Mouse (Mus musculus): ENCODE measurements at regions not wholly inside any gene's neighbourhood (a gene's known extent, or its start where the extent isn't known, plus 50 kb on each side); places are given as distances from the start of the nearest gene placed in this dataset.

DNA sequence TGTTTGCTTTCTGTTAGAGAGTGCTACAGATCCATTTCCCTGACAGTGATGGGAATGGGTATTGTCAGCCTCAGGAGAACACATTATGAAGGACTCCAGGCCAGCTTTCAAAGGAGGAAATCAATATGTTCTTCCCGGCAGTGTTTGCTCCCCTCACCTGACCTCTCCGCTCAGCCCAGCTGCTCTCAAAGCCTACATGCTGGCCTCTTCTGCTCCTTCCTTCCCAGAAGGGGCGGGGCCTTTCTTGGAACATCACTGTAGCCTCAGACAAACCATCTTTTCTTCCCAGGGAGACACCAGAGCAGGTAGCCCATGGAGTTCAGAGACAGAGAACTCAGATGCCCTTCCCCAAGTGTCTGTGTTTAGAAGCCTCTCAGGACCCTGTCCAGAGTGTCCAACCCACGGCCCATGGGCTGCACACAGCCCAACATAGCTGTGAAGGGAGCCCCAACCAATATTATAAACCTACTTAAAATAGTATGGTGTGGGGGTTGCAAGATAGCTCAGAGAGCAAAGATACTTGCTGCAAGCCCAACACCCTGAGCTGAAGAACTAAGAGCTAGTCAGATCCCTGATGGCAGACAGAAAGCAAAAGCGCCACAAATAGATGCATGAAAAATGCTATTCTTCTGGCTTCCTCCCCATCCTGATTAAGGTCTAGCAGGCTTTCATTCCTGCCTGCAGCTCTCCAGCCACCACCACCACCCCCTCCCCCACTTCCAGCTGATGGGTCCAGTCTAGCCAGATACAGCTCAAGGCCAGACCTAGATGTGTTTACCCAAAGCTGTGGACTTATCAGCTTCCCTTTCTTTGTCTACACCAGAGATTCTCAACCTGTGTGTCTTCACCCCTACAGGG lies 141.8 kb upstream of the Hs6st1 start:
- DNase-seq (ENCODE audit: low spot score) = no peak

DNA sequence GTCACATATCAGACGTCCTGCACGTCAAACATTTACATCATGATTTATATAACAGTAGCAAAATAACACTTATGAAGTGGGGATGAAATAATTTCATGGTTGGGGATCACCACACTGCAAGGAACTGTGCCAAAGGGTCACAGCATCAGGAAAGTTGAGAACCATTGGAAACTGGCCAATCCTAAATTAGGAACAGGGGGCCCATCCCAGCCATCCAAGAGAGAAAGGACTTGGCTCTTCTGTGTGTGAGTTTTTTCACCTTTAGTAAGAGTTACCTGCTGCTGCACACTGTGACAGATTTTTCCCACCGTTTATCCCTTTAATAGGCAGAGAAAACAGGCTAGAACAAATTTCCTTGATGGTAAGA lies 141.2 kb upstream of the Hs6st1 start:
- DNase-seq (ENCODE audit: low spot score) = no peak

DNA sequence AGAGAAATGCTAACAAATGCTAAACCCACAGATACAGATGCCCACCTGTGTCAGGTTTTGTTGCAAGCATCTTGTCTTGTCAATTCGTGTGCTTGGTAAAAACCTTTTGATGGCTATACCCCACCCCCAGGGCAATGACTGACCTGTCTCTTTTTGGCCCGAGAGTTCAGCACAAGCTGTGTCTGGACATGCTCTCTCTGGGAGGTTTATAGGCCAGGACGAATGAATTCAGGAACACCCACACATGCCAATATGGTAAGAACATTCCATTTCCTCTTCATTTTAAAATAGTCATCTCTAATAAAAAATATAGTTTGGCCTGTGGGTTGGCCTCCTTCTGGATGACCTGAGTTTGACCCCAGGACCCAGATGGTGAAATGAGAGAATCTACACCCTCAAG lies 137.8 kb upstream of the Hs6st1 start:
- DNase-seq (ENCODE audit: low spot score) = no peak

DNA sequence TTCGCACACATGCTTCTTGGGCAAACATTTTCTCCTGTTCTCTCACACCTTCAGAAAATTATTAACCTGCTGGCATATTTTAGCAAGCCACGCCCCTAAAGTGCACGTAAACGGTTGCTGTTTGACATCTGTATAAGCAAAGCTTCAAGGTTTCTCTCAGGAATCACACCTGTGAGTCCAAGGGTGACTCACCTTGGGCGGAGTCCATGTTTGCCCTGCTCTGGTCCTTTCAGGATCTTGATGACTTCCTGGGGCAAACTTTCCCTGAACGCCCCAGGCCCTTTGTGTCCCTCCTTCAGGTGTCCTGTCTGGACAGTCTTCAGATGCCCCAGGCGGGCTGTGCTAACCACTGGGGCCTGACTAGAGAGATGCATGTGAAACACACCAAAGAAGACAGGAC lies 137.1 kb upstream of the Hs6st1 start:
- no peak for DNase-seq (ENCODE audit: low spot score)

DNA sequence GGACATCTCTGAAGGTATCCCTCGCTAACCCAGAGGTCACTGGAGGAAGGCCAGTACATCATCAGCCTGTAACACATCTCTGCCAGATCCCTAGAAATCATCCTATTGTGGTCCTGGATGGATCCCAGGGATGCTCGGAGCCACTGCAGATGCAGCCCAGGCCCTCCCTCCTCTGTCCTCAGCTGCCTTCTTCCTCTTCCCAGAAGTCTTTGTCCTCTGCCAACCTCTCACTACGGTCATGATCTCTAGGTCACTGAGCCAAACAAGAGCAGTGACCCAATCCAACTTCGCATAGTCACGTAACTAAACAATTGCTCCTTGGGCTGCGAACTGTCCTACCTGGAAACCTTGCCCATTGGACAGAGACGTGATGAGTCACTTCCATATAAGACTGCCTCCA lies 134.7 kb upstream of the Hs6st1 start:
- peak; percentile 4 for DNase-seq (ENCODE audit: low spot score)

DNA sequence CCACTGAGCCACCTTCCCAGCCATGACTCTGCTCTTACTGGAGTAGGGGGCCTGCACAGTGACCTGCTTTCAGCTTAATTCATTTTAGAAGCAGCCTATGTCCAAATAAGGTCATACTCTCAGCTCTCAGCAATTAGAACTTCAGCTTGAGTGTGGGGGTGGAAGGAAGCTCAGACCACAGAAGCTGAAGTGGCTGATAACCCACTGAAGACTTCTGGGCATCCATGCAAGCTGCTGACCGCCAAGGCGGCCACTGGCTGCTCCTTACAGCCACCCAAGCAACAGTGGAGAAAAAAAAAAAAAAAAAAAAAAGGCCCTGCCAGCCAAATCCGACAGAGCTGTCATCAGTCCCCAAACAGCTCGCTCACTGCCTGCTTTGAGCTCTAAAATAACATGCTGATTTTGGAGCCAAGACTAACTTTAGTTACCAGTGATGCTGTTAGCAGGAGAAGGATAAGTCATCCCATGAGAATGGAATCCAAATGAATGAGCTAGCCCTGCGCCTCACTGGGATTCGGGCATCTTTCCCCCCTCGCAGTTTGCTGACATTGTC lies 133.0 kb upstream of the Hs6st1 start:
- DNase-seq (ENCODE audit: low spot score) = no peak

DNA sequence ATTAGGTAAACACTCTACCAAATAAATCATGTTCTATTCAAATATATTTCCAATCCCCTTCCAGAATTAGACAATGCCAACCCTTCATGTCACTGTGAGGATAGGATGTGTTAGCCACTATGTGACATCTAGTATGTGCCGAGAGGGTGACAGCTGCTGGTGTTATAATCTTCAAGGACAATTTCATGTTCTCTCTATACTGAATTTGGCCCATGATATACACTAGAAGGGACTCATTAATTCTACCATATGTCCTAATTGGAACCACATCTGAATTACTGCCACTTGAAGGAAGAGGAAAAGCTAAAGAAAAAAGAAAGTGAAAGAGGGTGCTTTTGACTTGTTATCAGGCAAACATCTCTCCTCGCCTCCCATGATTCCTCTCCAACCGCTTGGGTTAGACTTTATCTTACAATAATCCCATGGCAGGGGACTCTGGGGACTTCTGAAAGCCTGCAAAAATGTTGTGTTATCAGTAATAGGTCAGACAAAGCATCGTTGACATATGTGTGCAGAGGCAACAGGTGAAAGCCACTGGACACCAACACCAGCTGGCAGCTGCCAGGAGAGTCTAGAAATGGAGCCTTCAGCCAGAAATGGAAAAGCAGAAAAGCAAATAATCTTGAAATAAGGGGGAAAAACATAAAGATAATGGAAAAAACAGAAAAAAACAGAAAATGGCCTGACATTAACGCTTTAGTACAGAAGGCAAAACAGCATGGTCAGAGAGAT lies 131.7 kb upstream of the Hs6st1 start:
- DNase-seq (ENCODE audit: low spot score) = no peak

DNA sequence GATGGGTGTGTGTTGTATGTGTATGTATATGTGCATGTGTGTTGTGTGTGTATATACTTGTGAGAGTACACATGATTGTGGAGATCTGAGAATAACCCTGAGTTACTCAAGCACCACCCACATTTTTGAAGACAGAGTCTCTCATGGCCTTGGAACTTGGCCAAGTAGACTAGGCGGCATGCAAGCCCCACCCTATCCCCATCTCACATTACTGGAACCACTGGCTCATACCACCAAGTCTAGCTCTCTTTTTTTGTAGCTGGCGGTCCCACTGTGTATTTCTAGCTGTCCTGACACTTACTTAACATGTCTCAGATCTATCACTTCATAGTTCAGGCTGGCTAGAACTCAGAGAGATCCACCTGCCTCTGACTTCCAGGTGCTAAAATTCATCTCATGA lies 128.0 kb upstream of the Hs6st1 start:
- DNase-seq (ENCODE audit: low spot score) = no peak

DNA sequence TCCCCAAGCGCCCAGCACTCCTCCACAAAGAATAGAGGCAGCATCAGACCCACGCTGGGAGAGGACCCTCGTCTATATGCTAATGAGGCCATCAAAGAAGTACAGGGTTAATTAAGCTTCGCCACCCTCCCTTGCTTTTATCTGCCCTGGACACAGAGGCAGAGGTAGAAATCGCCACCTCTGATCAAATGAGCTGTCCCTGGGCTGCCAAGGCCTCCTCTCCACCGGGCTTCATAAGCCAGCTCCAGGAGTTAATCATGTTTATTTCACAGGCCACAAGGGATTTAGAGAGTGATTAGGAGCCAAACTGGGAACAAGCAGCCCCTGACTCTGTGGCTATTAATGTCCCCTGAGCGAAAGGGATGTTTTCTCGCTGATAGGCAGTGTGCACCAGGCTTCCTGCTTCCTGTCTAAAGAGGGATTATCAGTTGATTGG lies 126.5 kb upstream of the Hs6st1 start:
- DNase-seq (ENCODE audit: low spot score) = no peak

DNA sequence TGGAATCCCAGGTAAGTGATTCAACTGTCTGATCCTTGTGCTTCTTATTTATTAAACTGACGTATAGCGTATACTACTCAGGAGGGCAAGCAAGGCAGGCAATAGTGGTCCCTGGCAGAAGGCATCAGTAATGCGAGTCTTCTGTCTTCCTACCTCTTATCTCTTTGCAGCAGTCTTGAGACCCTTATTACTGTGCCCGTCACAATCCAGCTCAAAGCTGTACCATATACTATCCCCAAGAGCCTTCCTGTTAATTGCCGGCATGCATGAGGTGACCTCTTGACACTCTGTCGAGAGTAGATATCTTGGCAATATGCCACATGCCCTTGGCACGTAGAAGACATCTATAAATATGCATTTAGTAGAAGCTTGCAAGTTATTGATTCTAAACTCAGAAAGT lies 126.0 kb upstream of the Hs6st1 start:
- no peak for DNase-seq (ENCODE audit: low spot score)

DNA sequence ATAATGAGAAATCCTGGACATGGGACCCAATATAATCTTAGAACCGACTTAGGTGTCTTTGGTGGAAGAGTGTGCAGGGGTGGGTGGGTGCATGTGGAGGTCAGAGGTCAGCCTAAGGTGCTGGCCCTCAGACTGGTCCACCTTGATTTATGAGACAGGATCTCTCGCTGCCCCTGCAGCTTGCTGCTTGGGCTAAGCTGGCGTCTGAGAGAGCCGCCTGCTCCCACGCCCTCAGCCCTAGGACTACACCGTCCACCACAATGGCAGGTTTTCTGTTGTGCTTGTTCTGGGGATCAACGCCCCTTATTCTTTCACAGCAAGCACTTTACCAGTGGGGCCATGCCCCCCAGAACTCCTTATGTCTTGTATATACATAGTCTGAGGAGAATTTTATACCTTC lies 124.4 kb upstream of the Hs6st1 start:
- DNase-seq (ENCODE audit: low spot score) = no peak

DNA sequence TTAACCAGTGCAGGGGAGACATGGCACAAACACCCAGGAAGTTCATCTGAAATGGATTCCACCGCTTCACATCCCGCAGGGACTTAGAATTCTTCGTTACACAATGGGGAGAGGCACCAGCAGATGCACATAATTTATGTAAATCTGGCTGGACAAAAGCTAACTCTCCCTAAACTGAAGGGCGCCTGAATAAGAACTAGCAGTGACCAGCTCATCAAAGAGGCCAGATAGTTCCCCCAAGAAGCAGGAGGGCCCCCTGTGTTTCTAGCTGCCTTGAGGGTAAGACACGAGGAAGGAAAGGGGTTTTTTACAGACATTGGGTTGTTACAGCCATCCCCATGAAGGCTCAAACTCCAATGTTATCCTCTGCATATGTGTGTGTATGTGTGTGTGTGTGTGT lies 123.8 kb upstream of the Hs6st1 start:
- no peak for DNase-seq (ENCODE audit: low spot score)

DNA sequence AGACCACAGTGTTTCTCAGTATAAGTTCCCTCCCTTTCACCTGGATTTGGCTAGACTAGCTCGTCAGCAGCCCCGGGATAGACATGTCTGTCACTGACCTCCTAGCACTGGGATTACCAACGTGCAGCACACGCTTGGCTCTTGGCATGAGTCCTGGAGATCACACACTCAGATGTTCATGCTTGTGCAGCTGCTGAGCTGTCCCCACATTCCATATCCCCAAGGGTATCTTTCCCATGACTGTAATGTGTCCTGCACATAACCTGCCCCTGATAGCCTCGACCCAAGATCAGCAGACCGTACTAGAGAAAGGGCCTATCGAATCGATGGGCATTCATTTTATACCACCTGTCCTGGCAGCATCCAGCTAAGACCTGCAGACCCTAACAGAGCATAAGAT lies 123.4 kb upstream of the Hs6st1 start:
- DNase-seq (ENCODE audit: low spot score) = no peak

DNA sequence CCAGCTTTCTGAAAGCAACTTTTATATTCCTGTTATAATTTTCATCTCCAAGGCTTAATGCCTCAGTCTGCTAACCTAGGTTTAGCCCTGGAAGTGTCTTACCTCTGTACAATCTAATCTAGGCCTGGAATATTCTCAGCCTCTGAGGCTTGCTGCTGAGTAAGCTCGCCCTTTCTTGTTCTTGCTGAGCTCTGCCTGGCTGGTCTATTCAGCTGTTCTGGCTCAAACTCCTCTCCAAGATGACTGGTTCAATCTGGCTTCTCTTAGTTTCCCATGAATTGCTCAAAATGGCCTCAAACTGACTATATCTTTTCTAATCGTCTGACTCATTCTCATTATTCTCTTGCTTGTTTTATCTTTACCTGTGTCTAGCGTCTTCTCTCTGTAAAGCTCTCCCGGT lies 122.6 kb upstream of the Hs6st1 start:
- DNase-seq (ENCODE audit: low spot score) = no peak

DNA sequence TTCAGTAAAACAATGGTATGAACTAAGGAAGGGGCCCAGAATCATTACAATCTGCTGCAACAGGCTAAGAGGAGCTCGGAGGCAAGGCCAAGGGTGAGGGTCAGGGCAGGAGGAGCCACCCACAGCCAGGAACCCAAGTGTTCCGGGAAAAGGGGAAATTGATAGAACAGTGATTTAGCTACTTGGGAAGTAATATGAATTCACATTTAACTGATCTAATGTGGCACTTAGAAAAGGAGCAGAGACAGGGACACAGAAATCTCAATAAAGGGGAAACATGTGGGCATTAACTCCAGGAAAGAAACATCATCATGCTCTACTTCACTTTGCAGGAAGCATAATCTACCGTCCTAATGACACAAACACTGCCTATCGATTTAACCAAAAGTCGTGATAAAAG lies 120.1 kb upstream of the Hs6st1 start:
- no peak for DNase-seq (ENCODE audit: low spot score)

DNA sequence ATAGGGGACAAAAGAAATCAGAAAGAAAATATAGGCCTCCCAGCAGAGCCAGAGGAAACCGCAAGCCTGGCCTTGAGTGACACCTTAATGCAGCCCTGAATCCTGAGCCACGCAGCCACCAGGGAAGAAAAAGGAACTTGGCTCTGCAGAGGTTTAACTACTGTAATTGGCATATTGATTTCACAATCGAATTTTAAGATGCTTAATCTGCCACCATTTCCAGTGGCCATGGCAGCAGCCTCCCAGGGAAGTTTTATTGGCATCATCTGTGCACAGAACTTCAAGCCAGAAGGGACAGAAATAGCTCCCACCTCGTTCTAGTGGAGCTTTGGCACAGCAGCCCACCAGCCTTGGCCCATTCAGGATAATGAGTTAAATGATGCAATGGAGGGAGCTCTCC lies 117.1 kb upstream of the Hs6st1 start:
- DNase-seq (ENCODE audit: low spot score) = no peak

DNA sequence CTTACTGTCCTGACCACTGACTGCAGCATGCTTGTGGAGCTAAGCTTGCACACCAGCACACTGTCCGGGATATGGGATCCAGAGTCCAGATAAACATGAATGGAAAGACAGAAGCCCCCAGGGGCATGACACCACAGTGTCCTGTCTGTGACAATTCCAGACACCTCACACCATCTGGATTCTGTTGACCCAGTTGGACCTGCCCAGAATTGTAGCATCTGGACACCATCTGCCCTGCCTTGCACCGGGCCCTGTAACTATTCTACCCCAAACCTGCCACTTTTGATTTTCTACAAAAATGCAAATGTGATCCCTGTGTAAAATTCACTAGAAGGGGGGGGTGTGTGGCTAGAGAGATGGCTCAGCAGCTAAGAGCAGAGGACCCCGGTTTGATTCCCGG lies 114.5 kb upstream of the Hs6st1 start:
- no peak for DNase-seq (ENCODE audit: low spot score)

DNA sequence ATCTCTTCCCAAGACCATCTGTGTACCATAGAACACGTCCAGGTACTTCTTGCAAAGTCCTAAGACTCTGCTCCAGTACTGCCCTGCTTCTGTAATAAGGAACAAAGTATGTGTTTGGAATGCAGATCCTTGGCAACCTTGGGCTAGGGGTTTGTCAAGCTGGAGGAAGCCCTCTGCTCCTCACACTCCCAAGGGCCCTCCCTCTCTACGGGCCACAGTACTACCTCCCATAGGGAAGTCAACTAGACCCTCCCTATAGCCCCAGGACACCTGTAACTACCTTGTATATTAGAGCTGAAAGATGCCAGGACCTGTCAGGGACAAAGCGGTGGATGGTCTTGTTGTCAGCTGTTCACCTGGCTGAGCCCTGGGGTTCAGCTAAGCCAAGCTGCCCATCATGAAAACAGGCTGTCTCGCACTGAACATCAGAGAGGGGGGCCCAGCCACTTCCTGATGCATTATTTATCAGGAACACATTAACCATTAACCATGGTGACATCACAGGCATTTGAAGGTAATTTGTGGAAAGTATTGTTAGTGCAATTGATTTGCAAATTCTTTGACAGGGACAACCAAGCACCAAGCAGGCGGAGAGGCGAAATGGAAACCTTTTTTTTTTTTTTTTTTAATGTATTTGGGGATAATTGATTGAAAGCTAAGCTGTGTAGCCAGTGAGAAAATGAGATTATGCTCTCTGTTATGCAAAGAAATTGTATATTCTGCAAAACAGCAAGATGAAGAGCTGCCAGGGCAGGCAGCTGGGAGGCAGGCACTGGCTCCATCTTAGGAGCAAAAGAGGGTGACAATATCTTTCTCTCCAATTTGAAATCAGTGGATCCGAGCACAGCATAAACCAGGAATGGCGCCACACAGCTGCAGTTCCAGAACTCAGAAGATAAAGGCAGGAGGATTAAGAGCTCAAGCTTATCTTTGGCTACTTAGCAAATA lies 110.5 kb upstream of the Hs6st1 start:
- no peak for DNase-seq (ENCODE audit: low spot score)

DNA sequence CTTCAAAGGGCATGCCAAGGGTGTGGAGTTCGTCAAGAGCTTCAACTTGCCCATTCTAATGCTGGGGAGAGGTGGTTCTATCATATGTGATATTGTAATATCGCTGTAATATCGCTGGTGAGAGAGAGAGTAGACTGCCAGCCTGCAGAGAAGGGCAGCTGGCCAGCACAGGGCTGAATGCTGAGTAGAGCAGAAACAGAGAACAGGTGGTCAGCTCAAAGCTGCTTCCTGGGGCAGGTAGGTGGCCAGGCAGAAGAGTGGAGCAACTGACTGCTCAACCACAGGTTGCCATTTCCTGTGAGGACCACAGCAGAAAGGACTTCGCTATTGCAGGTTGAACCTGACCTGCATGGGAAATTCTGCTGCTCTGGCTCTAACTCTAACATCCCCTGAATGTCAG lies 108.5 kb upstream of the Hs6st1 start:
- DNase-seq (ENCODE audit: low spot score) = no peak

DNA sequence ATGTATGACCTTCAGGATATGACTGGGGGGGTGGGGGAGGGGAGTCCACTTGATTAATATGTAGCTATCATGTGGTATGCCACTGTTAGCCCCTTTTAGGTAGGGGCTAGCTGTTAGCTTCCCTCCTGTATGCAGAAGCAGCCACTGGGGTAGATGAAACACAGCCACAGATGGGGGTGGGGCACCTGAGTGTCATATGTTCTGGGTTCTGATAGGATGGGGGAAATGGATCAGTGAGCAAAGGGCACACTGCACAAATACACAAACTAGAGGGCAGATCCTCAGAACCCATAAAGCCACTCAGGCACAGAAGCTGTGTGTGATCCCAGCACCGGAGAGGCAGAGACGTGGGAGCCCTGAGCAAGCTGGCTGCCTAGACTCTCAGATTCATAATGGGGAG lies 107.4 kb upstream of the Hs6st1 start:
- DNase-seq (ENCODE audit: low spot score) = no peak

DNA sequence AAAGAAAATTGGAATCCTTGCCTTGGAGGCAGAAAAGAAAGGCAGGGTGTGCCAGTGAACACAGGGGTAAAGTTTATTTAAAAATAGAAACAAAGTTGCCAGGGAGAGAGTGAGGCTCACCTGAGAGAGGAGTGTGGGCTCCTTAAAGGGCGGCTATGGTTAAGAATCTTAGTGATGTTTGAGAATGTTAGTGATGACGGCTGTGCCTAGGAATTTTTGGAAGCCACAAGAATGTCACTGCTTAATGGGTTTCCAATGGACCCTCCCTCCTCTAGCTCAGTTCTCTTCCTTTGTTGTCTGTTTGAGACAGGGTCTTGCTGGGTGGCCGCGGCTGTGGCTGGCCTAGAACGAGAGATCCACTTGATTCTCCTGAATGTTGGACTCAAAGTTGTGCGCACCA lies 106.3 kb upstream of the Hs6st1 start:
- DNase-seq (ENCODE audit: low spot score) = no peak

DNA sequence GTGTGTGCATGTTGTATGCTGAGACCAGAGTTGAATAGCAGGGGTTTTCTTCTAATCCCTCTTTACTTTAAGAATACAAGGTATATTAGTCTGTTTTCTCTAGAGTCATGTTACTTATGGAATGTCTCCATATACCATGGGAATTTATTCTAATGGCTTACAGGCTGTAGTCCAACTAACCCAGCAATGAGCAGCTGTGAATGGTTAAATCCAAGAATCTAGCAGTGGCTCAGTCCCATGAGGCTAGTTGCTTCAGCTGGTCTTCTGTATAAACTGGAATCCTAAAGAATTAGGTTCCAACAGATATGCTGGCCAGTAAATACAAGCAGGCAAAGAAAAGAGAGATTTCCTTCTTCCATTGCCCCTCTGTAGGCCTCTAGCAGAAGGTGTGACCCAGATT lies 99.7 kb upstream of the Hs6st1 start:
- DNase-seq (ENCODE audit: low spot score) = no peak

All from lung, postnatal 25 days (tissue).